Comparison of ENCODE assay signal across 23 mouse cellular contexts in the genomic region with DNA sequence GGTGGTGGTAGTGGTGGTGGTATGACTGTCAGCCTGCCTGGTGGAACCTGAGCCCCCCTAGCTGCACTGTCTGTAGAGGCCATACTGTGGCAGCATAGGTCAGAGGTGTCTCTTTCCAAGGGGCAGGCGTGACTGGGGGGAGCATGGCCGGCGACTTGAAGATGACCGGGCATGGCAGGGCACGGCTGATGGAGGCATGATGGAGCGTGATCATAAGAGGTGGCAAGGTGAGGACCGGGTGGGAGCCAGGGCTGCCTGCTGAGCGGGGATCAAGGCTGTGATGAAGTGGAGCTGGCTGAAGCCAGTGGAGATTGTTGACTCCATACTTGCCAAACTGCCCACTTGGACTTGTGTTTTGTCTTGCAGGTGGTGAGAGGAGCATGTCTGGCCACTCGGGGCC.
"Had no signal": no experiment of that assay in that cellular context is flagged by ENCODE, and none has a peak within 500 bp of the region (broad histone marks: within the 10 kb centered on the region; RNA-seq: fewer than 3 reads in every experiment).

No protein-coding gene starts in this region.

- H3K4me3 ChIP-seq: liver, embryonic 15.5 days; lung, embryonic 15.5 days; midbrain, embryonic 13.5 days; midbrain, embryonic 15.5 days; neural tube, embryonic 13.5 days; neural tube, embryonic 15.5 days; stomach, embryonic 15.5 days had no signal

- ATAC-seq: liver, postnatal 0 days; lung, postnatal 0 days; midbrain, embryonic 13.5 days; midbrain, embryonic 15.5 days had no signal

- H3K4me2 ChIP-seq: liver, embryonic 15.5 days; lung, embryonic 15.5 days; midbrain, embryonic 11.5 days; midbrain, embryonic 13.5 days; midbrain, embryonic 15.5 days; neural tube, embryonic 13.5 days; neural tube, embryonic 15.5 days; stomach, embryonic 15.5 days had no signal

- H3K27me3 ChIP-seq: liver, embryonic 15.5 days; lung, embryonic 15.5 days; midbrain, embryonic 13.5 days; midbrain, embryonic 15.5 days; neural tube, embryonic 13.5 days; neural tube, embryonic 15.5 days; stomach, embryonic 15.5 days had no signal

- DNase-seq: liver, postnatal 0 days; lung, adult 2 months; lung, postnatal 14 days; lung, postnatal 36 days; retina, postnatal 1 day; right cerebral cortex, adult 18-20 months; right cerebral cortex, postnatal 25 days; right cerebral cortex, postnatal 4 days; spleen, adult 18-20 months; thymus, adult 2 months; thymus, postnatal 25 days; thymus, postnatal 4 days had no signal

- H3K9me3 ChIP-seq: liver, embryonic 15.5 days; lung, embryonic 15.5 days; midbrain, embryonic 13.5 days; midbrain, embryonic 15.5 days; neural tube, embryonic 13.5 days; neural tube, embryonic 15.5 days; stomach, embryonic 15.5 days had no signal

- H3K27ac ChIP-seq: liver, embryonic 15.5 days; lung, embryonic 15.5 days; macrophage; midbrain, embryonic 13.5 days; midbrain, embryonic 15.5 days; neural tube, embryonic 13.5 days; neural tube, embryonic 15.5 days; stomach, embryonic 15.5 days; stomach, postnatal 0 days had no signal
